Mouse (Mus musculus): ENCODE measurements around the gene Ankrd24. TPM values are rescaled to one million over a fixed set of nuclear protein-coding genes. Genes with fewer than 3 reads are reported as not detected.
A peak's percentile ranks its signal among the peaks of the same experiment; 100 is the strongest.
"Not testable (repeated sequence)": the region's sequence is repeated elsewhere in the genome, so short reads cannot be mapped to it uniquely, and the experiment has no call there.

The Ankrd24 gene
- polyA plus RNA-seq, 1 experiment from 2014 or later = 10.4 TPM

GRCm38 (mm10) chr10:81644716-81645115 is 16.4 kb downstream of the Ankrd24 start:
- Histone ChIP-seq H3K4me2 (no peak overlapping the region; the same call in 1 of the 2 replicates), H3K9ac (replicated peaks) (no peak overlapping the region), H3K4me3 (replicated peaks) (no peak overlapping the region), H3K4me1 (replicated peaks) (peaks cover 20% of the 10 kb centered on the region), H3K36me3 (no peaks in the 10 kb centered on the region), H3K9me3 (no peaks in the 10 kb centered on the region), H3K27ac (no peak overlapping the region), H3K27me3 (no peaks in the 10 kb centered on the region)
- ATAC-seq (ENCODE audit: insufficient number of reproducible peaks, insufficient read depth, low FRiP score, low TSS enrichment, low read depth) = no peak
- WGBS = 92% methylated on average over 18 of the region's 18 CpGs

GRCm38 (mm10) chr10:81645391-81645790 is 17.1 kb downstream of the Ankrd24 start:
- no peak overlapping the region for H3K27ac ChIP-seq
- H3K27me3 ChIP-seq = no peaks in the 10 kb centered on the region
- 89% methylated on average over 4 of the region's 4 CpGs for WGBS
- no peaks in the 10 kb centered on the region for H3K9me3 ChIP-seq
- H3K4me1 ChIP-seq (replicated peaks) = peaks cover 20% of the 10 kb centered on the region
- no peak for ATAC-seq (ENCODE audit: insufficient number of reproducible peaks, insufficient read depth, low FRiP score, low TSS enrichment, low read depth)
- no peak overlapping the region for H3K4me2 ChIP-seq
- no peak overlapping the region for H3K9ac ChIP-seq (replicated peaks)
- H3K36me3 ChIP-seq = peaks cover 2% of the 10 kb centered on the region; the same call in 1 of the 2 replicates
- no peak overlapping the region for H3K4me3 ChIP-seq (replicated peaks)

- no peaks in the 10 kb centered on the region for H3K9me3 ChIP-seq
- 81% methylated on average over 7 of the region's 7 CpGs for WGBS
- H3K27me3 ChIP-seq = no peaks in the 10 kb centered on the region
- ATAC-seq (ENCODE audit: insufficient number of reproducible peaks, insufficient read depth, low FRiP score, low TSS enrichment, low read depth) = no peak
- H3K27ac ChIP-seq = no peak overlapping the region
- no peak overlapping the region for H3K9ac ChIP-seq (replicated peaks)
- H3K4me2 ChIP-seq = no peak overlapping the region
- H3K4me3 ChIP-seq (replicated peaks) = no peak overlapping the region
- H3K4me1 ChIP-seq (replicated peaks) = peaks cover 20% of the 10 kb centered on the region
- peaks cover 8% of the 10 kb centered on the region; the same call in 1 of the 2 replicates for H3K36me3 ChIP-seq
Measured at GRCm38 (mm10) chr10:81646015-81646555, 17.7 kb downstream of the Ankrd24 start.

GRCm38 (mm10) chr10:81648803-81649775 is 20.7 kb downstream of the Ankrd24 start, which contains the start of gene Gm10778:
Gene Gm10778, plus strand, starts transcription at chr10:81649059.
- ATAC-seq (ENCODE audit: insufficient number of reproducible peaks, insufficient read depth, low FRiP score, low TSS enrichment, low read depth) = peak; percentile 84
- 3% methylated on average over 38 of the region's 52 CpGs for WGBS
- peak within 1 kb of the TSS; percentile 57 for H3K4me3 ChIP-seq (replicated peaks)
- H3K27me3 ChIP-seq; H3K9me3 ChIP-seq; H3K4me1 ChIP-seq (replicated peaks): not testable (repeated sequence)
- H3K36me3 ChIP-seq = peaks cover 16% of the 10 kb centered on the region; the same call in 1 of the 2 replicates
- peak within 1 kb of the TSS; percentile 84 for H3K27ac ChIP-seq
- peak within 1 kb of the TSS; percentile 67 for H3K9ac ChIP-seq (replicated peaks)
- peak within 1 kb of the TSS; percentile 64 for H3K4me2 ChIP-seq

- Histone ChIP-seq H3K27ac (no peak overlapping the region), H3K27me3 (no peaks in the 10 kb centered on the region), H3K4me3 (replicated peaks) (no peak overlapping the region), H3K4me1 (replicated peaks) (no peaks in the 10 kb centered on the region), H3K36me3 (peaks cover 50% of the 10 kb centered on the region), H3K4me2 (no peak overlapping the region), H3K9me3 (peaks cover 47% of the 10 kb centered on the region), H3K9ac (replicated peaks) (no peak overlapping the region)
- WGBS = 95% methylated on average over 10 of the region's 10 CpGs
- ATAC-seq (ENCODE audit: insufficient number of reproducible peaks, insufficient read depth, low FRiP score, low TSS enrichment, low read depth) = no peak
Measured at GRCm38 (mm10) chr10:81655178-81655577, 26.8 kb downstream of the Ankrd24 start.

- Histone ChIP-seq H3K4me2 (no peak overlapping the region), H3K27me3 (no peaks in the 10 kb centered on the region), H3K36me3 (peaks cover 46% of the 10 kb centered on the region), H3K9me3 (peaks cover 51% of the 10 kb centered on the region), H3K4me1 (replicated peaks) (no peaks in the 10 kb centered on the region), H3K9ac (replicated peaks) (no peak overlapping the region), H3K4me3 (replicated peaks) (no peak overlapping the region), H3K27ac (no peak overlapping the region)
- WGBS = 92% methylated on average over 2 of the region's 2 CpGs
- ATAC-seq (ENCODE audit: insufficient number of reproducible peaks, insufficient read depth, low FRiP score, low TSS enrichment, low read depth) = no peak
Measured at GRCm38 (mm10) chr10:81656174-81656573, 27.8 kb downstream of the Ankrd24 start.

GRCm38 (mm10) chr10:81687114-81687513 is 58.8 kb downstream of the Ankrd24 start:
- no CpG with 5 or more reads among the region's 18 CpGs for WGBS
- ATAC-seq (ENCODE audit: insufficient number of reproducible peaks, insufficient read depth, low FRiP score, low TSS enrichment, low read depth); H3K9ac ChIP-seq (replicated peaks); H3K27me3 ChIP-seq; H3K36me3 ChIP-seq; H3K9me3 ChIP-seq; H3K4me1 ChIP-seq (replicated peaks); H3K27ac ChIP-seq; H3K4me3 ChIP-seq (replicated peaks); H3K4me2 ChIP-seq: not testable (repeated sequence)

Other genes with a start within 250 kb of the Ankrd24 start
- 71.9 and 74.6 TPM in 2 replicates for gene Dohh, start 244.1 kb upstream of the Ankrd24 start, polyA plus RNA-seq (2016; fragmentation: Nextera tagmentation; extraction: Ambion mirVana)
- 3.3 and 3.8 TPM in 2 replicates for gene Gm48551, start 244.1 kb upstream of the Ankrd24 start, polyA plus RNA-seq (2016; fragmentation: Nextera tagmentation; extraction: Ambion mirVana)
- gene Gm48552, start 239.5 kb upstream of the Ankrd24 start, polyA plus RNA-seq (2016; fragmentation: Nextera tagmentation; extraction: Ambion mirVana) = 1.1 and 3.1 TPM in 2 replicates
- 2.9 and 3.0 TPM in 2 replicates for gene Smim24, start 235.5 kb upstream of the Ankrd24 start, polyA plus RNA-seq (2016; fragmentation: Nextera tagmentation; extraction: Ambion mirVana)
- 30.8 and 31.1 TPM in 2 replicates for gene Nfic, start 172.9 kb upstream of the Ankrd24 start, polyA plus RNA-seq (2016; fragmentation: Nextera tagmentation; extraction: Ambion mirVana)
- gene Celf5, start 145.8 kb upstream of the Ankrd24 start, polyA plus RNA-seq (2016; fragmentation: Nextera tagmentation; extraction: Ambion mirVana) = 0.70 and 0.93 TPM in 2 replicates
- gene Ncln, start 132.1 kb upstream of the Ankrd24 start, polyA plus RNA-seq (2016; fragmentation: Nextera tagmentation; extraction: Ambion mirVana) = 84.3 and 86.9 TPM in 2 replicates
- gene S1pr4, start 128.4 kb upstream of the Ankrd24 start, polyA plus RNA-seq (2016; fragmentation: Nextera tagmentation; extraction: Ambion mirVana) = 0.28 and 0.53 TPM in 2 replicates
- 1.2 and 1.4 TPM in 2 replicates for gene Gna15, start 104.3 kb upstream of the Ankrd24 start, polyA plus RNA-seq (2016; fragmentation: Nextera tagmentation; extraction: Ambion mirVana)
- gene Gna11, start 83.3 kb upstream of the Ankrd24 start, polyA plus RNA-seq (2016; fragmentation: Nextera tagmentation; extraction: Ambion mirVana) = 82.9 and 86.1 TPM in 2 replicates
- gene Aes, start 69.1 kb upstream of the Ankrd24 start, polyA plus RNA-seq (2016; fragmentation: Nextera tagmentation; extraction: Ambion mirVana) = 453 and 478 TPM in 2 replicates
- 39.4 and 45.6 TPM in 2 replicates for gene Tle2, start 54.0 kb upstream of the Ankrd24 start, polyA plus RNA-seq (2016; fragmentation: Nextera tagmentation; extraction: Ambion mirVana)
- 15.2 TPM in 2 replicates for gene Tle6, start 27.5 kb upstream of the Ankrd24 start, polyA plus RNA-seq (2016; fragmentation: Nextera tagmentation; extraction: Ambion mirVana)
- 2.0 and 2.2 TPM in 2 replicates for gene BC025920, start 22.3 kb upstream of the Ankrd24 start, polyA plus RNA-seq (2016; fragmentation: Nextera tagmentation; extraction: Ambion mirVana)
- 55.8 and 57.5 TPM in 2 replicates for gene Sirt6, start 743 bp upstream of the Ankrd24 start, polyA plus RNA-seq (2016; fragmentation: Nextera tagmentation; extraction: Ambion mirVana)
- 4.9 and 5.1 TPM in 2 replicates for gene Gm10778, start 20.5 kb downstream of the Ankrd24 start, polyA plus RNA-seq (2016; fragmentation: Nextera tagmentation; extraction: Ambion mirVana)
- 16.3 and 21.0 TPM in 2 replicates for gene Zfp433, start 76.3 kb downstream of the Ankrd24 start, polyA plus RNA-seq (2016; fragmentation: Nextera tagmentation; extraction: Ambion mirVana)
- gene Gm3055, start 142.6 kb downstream of the Ankrd24 start, polyA plus RNA-seq (2016; fragmentation: Nextera tagmentation; extraction: Ambion mirVana) = 8.6 and 12.4 TPM in 2 replicates
- gene Gm4767, start 183.6 kb downstream of the Ankrd24 start, polyA plus RNA-seq (2016; fragmentation: Nextera tagmentation; extraction: Ambion mirVana) = 2.9 and 3.7 TPM in 2 replicates
- 9.7 and 9.8 TPM in 2 replicates for gene Gm32687, start 235.4 kb downstream of the Ankrd24 start, polyA plus RNA-seq (2016; fragmentation: Nextera tagmentation; extraction: Ambion mirVana)

All from limb, embryonic 12.5 days (tissue).